Mouse (Mus musculus): ENCODE data around the gene Inhbe. TPM values are rescaled to one million over a fixed set of nuclear protein-coding genes. Genes with fewer than 3 reads are reported as not detected.

The Inhbe gene
- not detected for polyA plus RNA-seq (2012; fragmentation: generic; extraction: Trizol)

DNA sequence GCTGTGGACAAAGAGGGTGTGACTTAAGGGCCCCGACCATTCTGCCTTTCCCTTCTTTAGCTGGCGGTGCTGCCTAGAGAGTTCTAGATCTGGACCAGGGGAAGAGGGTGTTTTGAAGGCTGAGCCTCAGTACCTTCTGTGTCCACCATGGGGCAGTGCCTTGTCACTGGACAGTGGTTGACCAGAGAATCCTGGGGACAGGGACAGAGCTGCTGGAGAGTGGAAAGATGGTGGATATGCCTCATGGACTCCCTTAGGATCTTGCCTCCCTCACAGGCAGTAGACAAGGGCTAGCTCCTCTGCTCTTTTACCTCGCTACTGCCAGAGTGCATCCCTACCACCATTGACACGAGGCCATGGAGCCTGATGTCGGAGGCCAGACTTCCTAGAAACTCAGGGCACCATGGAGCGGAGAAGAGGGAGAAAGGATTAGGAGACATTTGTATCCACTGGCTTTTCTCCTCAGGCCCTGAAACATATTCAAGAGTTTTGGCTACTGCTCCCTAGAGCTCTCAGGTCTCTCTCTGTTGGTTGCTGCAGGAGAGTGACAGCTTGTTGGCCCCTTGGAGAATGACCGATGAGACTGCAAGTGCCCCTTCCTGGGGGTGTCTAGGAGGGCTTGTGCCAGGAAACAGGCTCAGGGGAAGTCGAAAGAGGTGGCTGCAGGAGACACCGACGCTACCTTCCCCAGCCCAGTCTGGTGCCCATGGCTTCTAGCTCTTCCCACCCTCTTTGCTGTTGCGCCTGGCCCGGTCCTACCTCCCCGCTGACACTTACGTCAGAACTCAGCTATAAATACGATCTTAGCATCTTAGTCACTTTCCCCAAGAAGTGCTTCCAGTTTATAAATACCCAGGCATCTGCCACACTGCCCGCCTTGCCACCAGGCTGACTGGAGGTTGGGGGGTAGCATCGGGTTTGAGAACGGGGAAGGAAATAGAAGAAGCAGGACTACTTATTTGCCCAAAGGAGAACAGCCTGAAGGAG is at the start of gene Inhbe:
Gene Inhbe, minus strand, starts transcription at position 503 of the 987 bp plus-strand sequence.

DNA sequence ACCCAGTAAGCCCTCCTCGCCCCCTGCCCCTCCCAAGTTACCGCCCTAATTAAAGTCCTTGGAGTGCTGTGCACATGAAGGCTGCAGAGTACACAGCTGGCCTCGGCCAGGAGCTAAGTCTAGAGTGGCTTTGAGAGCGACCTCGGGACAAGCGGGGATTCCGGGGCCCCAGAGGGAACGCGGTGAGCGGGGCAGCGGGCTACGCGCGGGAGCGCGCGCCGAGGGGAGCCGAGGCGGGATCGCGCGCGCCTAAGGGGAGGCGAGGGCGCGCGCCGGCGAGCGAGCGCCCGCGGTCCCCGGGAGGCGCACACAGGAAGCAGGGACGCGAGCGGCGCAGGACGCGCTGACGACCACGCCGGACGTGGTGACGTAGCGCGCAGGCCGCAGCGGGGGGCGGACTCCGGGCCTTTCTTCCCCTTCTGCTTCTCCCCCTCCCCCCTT is 26.1 kb upstream of the Inhbe start, which contains the start of gene R3hdm2:
Gene R3hdm2, plus strand, starts transcription at position 77 of the 441 bp plus-strand sequence.

DNA sequence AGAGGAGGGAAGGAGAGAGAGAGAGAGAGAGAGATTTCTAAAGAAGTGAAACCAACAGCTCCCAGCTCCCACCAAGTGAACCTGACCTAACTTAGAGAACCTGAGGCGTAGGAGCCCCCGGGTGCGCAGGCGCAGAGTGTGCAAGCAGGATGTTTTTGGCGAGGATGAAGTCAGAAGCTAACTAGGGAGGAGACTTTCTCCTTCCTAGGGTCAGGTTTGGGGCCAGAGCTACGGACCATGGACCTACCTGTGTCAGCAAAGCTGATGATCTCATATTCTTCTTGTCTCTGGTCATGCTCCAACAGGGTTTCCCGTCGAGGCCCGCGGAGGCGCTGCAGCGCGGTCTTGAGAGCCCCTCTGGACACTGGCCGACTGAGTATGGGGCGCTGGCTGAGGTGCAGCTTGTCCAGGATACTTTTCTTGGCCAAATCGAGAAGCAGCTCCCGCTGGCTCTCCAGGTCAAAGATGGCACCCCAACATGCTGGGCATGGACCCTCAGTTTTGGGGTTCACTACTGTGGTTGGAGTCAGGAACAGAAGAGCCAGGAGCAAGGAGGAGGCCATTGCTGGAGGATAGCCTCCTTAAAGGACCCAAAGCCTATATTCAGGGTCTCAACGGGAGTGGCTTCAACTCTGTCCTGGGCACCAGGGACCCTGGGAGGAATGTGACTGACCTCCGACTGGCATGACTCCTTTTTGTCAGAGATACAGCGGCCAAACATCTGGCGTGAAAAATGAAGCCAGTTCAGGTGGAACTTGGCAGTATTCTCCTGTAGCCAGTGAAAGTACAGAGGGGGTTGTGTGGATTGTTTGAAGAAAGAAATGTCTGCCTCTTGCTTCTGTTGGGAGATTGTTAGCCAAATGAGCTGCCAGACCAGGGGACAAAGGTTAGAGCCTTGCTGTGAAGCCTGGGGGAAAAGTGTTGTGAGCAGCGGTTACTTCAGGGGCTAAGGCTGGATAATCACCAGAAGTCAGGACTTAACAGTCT is 15.9 kb upstream of the Inhbe start, which contains the start of gene Inhbc:
Gene Inhbc, minus strand, starts transcription at position 598 of the 987 bp plus-strand sequence.

DNA sequence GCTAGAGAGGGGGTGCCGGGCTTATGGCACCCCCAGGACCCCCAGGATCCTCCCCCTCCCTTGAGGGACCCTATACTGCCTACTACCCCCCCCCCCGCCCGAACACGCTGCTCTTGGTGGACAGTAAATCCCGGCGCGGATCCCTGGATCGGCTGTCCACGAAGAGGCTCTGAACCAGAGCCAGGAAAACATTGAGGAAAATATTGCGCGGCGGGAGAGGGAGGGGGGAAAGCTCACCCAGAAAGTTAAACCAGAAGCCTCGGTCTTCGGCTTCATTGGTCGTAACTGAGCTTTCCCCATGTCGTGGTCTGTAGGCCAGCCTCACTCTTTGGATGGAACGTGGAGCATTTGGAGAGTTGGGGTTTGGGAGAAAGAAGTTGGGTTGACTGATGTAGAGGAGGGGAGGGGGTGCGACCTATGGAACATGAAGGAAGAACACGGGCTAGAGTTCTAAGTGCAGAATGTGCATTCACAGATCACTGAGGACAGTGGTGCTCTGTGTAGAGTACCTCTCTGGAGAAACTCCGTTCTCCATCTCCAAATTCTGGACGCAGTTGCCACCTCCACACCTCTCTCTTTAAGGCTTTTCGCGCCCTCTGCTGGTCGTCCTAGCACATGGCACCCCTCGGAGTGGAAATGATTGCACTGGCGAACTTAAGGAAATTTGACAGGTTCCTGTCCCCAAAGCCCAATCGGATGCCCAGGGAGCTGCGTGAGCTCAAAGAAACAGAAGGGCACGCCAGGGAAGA is 12.1 kb downstream of the Inhbe start, which contains the start of gene Gli1:
Gene Gli1, minus strand, starts transcription at position 84 of the 749 bp plus-strand sequence.

DNA sequence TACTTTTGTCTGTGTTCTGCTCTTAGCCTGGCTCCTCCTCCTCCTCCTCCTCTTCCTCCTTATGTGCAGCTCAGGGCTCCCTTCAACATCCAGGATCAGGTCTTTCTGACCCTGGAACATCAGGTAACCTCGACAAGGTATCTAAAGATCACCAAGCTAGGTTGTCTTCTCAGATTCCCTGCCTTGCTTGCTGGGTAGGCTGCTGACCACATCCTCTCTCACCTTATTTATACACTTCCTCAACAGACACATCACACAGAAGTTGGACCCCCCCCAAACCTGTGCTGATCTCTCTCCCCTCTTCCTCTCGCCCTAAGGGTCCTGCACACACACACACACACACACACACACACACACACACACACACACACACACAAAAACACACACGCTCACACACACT is 32.6 kb downstream of the Inhbe start, which contains the start of gene Arhgap9:
Gene Arhgap9, plus strand, starts transcription at position 344 of the 400 bp plus-strand sequence.

DNA sequence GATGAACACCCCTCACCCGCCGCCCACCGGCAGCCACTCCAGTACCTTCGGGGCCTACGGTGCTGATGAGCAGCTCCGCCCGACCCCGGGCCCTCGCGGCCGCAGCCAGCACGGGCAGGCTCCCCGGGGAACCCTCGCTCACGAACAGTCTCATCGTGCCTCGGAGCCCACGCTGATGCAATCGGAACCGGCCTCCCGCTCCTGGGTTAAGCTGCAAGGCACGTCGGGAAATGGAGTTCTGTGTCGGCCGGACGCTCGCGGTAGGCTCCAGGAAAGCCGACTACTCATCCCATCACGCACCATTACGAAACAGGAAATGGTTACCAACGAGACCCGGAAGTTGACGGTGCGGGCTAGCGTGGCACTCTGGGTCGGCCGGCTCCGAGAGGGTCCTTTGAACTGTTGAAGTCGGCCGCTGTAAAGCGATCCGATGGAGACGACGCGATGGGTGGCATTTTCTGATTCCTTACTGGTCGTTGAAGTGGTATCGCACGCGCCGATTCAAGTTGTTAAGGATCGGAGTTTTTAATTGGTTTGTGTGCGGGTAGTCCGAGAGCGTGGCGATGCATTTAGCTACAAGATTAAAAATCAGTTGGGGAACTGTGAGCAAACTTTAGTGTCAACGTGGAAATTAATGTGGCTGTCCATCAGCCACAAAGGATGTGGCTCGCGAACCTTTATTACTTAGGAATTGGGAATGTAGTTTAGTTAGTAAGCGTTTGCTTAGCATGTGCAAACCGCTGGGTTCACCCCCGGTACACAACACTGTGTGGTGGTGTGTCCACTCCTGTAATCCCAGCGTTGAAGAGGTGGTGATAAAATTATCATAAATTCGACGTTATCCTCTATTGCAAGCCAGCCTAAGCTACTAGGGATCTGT is 42.5 kb downstream of the Inhbe start, which contains the start of gene Mars:
Gene Mars, minus strand, starts transcription at position 311 of the 880 bp plus-strand sequence.

Other genes with a start within 250 kb of the Inhbe start
- gene Os9, start 233.3 kb downstream of the Inhbe start, polyA plus RNA-seq (2012; fragmentation: generic; extraction: Trizol), result 100 to 1,000 TPM in 1 of 2 experiments, 10 to 100 TPM in 1; 27.4 to 134 TPM
- gene B4galnt1, start 189.2 kb downstream of the Inhbe start, polyA plus RNA-seq (2012; fragmentation: generic; extraction: Trizol), result 10 to 100 TPM in 1 of 2 experiments, 1 to 10 TPM in 1; 4.1 to 18.6 TPM
- under 1 TPM; 0.14 to 0.66 TPM for gene Slc26a10, start 173.8 kb downstream of the Inhbe start, polyA plus RNA-seq (2012; fragmentation: generic; extraction: Trizol)
- 100 to 1,000 TPM in 1 of 2 experiments, 10 to 100 TPM in 1; 23.6 to 137 TPM for gene Arhgef25, start 164.3 kb downstream of the Inhbe start, polyA plus RNA-seq (2012; fragmentation: generic; extraction: Trizol)
- 10 to 100 TPM; 26.0 to 79.0 TPM for gene Dtx3, start 158.7 kb downstream of the Inhbe start, polyA plus RNA-seq (2012; fragmentation: generic; extraction: Trizol)
- gene Pip4k2c, start 142.8 kb downstream of the Inhbe start, polyA plus RNA-seq (2012; fragmentation: generic; extraction: Trizol), result 10 to 100 TPM in 1 of 2 experiments, 1 to 10 TPM in 1; 9.1 to 33.4 TPM
- under 1 TPM; 0.02 to 0.37 TPM for gene Kif5a, start 91.1 kb downstream of the Inhbe start, polyA plus RNA-seq (2012; fragmentation: generic; extraction: Trizol)
- 100 to 1,000 TPM; 146 to 282 TPM for gene Dctn2, start 88.0 kb downstream of the Inhbe start, polyA plus RNA-seq (2012; fragmentation: generic; extraction: Trizol)
- gene Mbd6, start 65.4 kb downstream of the Inhbe start, polyA plus RNA-seq (2012; fragmentation: generic; extraction: Trizol), result 10 to 100 TPM in 1 of 2 experiments, 1 to 10 TPM in 1; 7.6 to 30.7 TPM
- gene Mars, start 42.6 kb downstream of the Inhbe start, polyA plus RNA-seq (2012; fragmentation: generic; extraction: Trizol), result 100 to 1,000 TPM in 1 of 2 experiments, 10 to 100 TPM in 1; 60.5 to 213 TPM
- under 1 TPM; 0.32 to 0.46 TPM for gene Arhgap9, start 32.4 kb downstream of the Inhbe start, polyA plus RNA-seq (2012; fragmentation: generic; extraction: Trizol)
- under 1 TPM; 0.19 to 0.21 TPM for gene Gli1, start 12.4 kb downstream of the Inhbe start, polyA plus RNA-seq (2012; fragmentation: generic; extraction: Trizol)
- gene Inhbc, start 16.0 kb upstream of the Inhbe start, polyA plus RNA-seq (2012; fragmentation: generic; extraction: Trizol), result not detected
- gene R3hdm2, start 25.9 kb upstream of the Inhbe start, polyA plus RNA-seq (2012; fragmentation: generic; extraction: Trizol), result 10 to 100 TPM; 16.7 to 63.5 TPM
- gene Stac3, start 147.3 kb upstream of the Inhbe start, polyA plus RNA-seq (2012; fragmentation: generic; extraction: Trizol), result 1 to 10 TPM in 1 of 2 experiments, under 1 TPM in 1; 0.35 to 1.3 TPM
- under 1 TPM; 0.23 to 0.73 TPM for gene Ndufa4l2, start 160.6 kb upstream of the Inhbe start, polyA plus RNA-seq (2012; fragmentation: generic; extraction: Trizol)
- 100 to 1,000 TPM in 1 of 2 experiments, 10 to 100 TPM in 1; 59.7 to 274 TPM for gene Shmt2, start 168.0 kb upstream of the Inhbe start, polyA plus RNA-seq (2012; fragmentation: generic; extraction: Trizol)
- 1 to 10 TPM; 1.7 to 2.9 TPM for gene Nxph4, start 180.1 kb upstream of the Inhbe start, polyA plus RNA-seq (2012; fragmentation: generic; extraction: Trizol)